Mouse (Mus musculus): ENCODE results near the gene Heatr5a.

The Heatr5a gene

GRCm38 (mm10) chr12:51970352-51971069 is 610 bp downstream of the Heatr5a start:
- DNase-seq (ENCODE audit: low spot score in 2 of 2) = no peak

GRCm38 (mm10) chr12:51969876-51970275 is 1.2 kb downstream of the Heatr5a start:
- no peak for DNase-seq (ENCODE audit: low spot score in 2 of 2)

- no peak for DNase-seq (ENCODE audit: low spot score in 2 of 2)
Measured at GRCm38 (mm10) chr12:51969092-51969491, 2.0 kb downstream of the Heatr5a start.

GRCm38 (mm10) chr12:51967915-51968595 is 3.1 kb downstream of the Heatr5a start:
- DNase-seq (ENCODE audit: low spot score in 2 of 2) = no peak

- no peak for DNase-seq (ENCODE audit: low spot score in 2 of 2)
Measured at GRCm38 (mm10) chr12:51957626-51958025, 13.5 kb downstream of the Heatr5a start.

- no peak for DNase-seq (ENCODE audit: low spot score in 2 of 2)
Measured at GRCm38 (mm10) chr12:51952309-51952708, 18.8 kb downstream of the Heatr5a start.

- DNase-seq (ENCODE audit: low spot score in 2 of 2) = no peak
Measured at GRCm38 (mm10) chr12:51947498-51947945, 23.6 kb downstream of the Heatr5a start.

- DNase-seq (ENCODE audit: low spot score in 2 of 2) = no peak
Measured at GRCm38 (mm10) chr12:51945331-51945730, 25.8 kb downstream of the Heatr5a start.

- no peak for DNase-seq (ENCODE audit: low spot score in 2 of 2)
Measured at GRCm38 (mm10) chr12:51939848-51940247, 31.3 kb downstream of the Heatr5a start.

GRCm38 (mm10) chr12:51937938-51938337 is 33.2 kb downstream of the Heatr5a start:
- DNase-seq (ENCODE audit: low spot score in 2 of 2) = no peak

GRCm38 (mm10) chr12:51929630-51930029 is 41.5 kb downstream of the Heatr5a start:
- DNase-seq (ENCODE audit: low spot score in 2 of 2) = no peak

GRCm38 (mm10) chr12:51917191-51917590 is 53.9 kb downstream of the Heatr5a start:
- DNase-seq (ENCODE audit: low spot score in 2 of 2) = no peak

- no peak for DNase-seq (ENCODE audit: low spot score in 2 of 2)
Measured at GRCm38 (mm10) chr12:51914903-51915670, 56.0 kb downstream of the Heatr5a start.

- no peak for DNase-seq (ENCODE audit: low spot score in 2 of 2)
Measured at GRCm38 (mm10) chr12:51909202-51909601, 61.9 kb downstream of the Heatr5a start.

GRCm38 (mm10) chr12:51907543-51907942 is 63.6 kb downstream of the Heatr5a start:
- no peak for DNase-seq (ENCODE audit: low spot score in 2 of 2)

- DNase-seq (ENCODE audit: low spot score in 2 of 2) = peak; percentile 6 to 24
Measured at GRCm38 (mm10) chr12:51900551-51900950, 70.6 kb downstream of the Heatr5a start.

GRCm38 (mm10) chr12:51896901-51897300 is 74.2 kb downstream of the Heatr5a start:
- no peak for DNase-seq (ENCODE audit: low spot score in 2 of 2)

GRCm38 (mm10) chr12:51888609-51889008 is 82.5 kb downstream of the Heatr5a start:
- DNase-seq (ENCODE audit: low spot score in 2 of 2) = no peak

- no peak for DNase-seq (ENCODE audit: low spot score in 2 of 2)
Measured at GRCm38 (mm10) chr12:51887301-51888290, 83.5 kb downstream of the Heatr5a start.

GRCm38 (mm10) chr12:51886369-51886768 is 84.8 kb downstream of the Heatr5a start:
- DNase-seq (ENCODE audit: low spot score in 2 of 2) = no peak

GRCm38 (mm10) chr12:51884801-51885200 is 86.3 kb downstream of the Heatr5a start:
- DNase-seq (ENCODE audit: low spot score in 2 of 2) = no peak

Data from frontal cortex, postnatal 14 days (tissue).